Mouse (Mus musculus): ENCODE measurements around the gene Rnaseh2a.

Rnaseh2a gene

DNA sequence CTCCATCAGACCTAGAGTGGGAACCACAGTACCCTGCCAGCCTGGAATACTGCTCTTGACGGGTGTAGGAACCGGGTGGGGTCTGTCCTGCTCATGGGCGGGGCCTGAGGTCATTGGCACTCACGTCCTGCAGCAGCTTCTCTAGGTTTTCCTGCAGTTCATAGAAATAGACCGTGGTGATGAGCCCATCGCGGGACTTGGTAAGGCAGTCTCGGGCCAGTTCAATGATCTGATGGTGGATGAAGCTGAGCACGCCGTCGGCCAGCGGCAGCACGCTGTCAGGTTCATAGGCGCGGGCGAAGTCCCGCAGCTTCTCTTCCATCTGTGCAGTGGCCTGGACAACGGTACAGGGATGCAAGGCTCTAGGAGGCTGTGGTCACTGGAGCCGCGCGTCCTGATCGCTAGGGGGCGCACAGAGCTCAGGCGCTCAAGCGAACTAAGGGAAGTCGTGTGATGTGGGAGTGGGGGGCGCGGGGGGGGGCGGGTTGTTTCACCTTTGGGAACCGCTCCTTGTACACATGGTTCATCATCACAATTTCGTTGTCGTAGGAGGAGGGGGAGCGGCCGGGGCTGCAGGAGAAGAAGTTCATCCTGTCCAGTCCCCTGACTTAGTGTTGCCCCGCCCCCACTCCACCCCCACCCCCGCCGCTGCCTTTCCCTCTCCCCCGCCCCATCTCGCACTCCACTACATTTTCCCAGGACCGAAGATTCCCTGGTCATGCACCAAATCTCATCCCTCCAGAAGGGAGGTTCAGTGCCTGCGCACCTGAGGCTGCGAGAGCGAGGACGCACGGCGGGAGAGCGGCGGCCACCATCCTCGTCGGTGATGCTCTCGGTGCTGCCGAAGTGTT lies 40.9 kb downstream of the Rnaseh2a start:
- DNase-seq = peak; percentile 80

DNA sequence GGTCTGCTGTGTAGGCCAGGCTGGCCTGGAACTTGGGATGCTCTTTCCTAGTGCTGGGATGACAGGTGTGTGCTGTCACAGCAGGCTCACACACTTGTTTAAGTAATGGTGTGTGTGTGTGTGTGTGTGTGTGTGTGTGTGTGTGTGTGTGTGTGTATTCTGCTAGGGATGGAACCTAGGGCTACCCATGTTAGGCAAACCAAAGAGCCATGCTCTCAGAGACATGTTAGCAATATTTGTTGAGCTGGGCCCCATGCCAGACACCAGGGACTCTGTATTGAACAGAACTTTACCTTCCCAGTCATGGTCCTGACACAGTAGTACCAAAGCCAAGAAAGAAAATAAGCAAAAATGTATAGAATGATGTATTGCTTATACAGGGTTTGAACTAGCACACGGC lies 42.1 kb downstream of the Rnaseh2a start:
- DNase-seq = no peak

DNA sequence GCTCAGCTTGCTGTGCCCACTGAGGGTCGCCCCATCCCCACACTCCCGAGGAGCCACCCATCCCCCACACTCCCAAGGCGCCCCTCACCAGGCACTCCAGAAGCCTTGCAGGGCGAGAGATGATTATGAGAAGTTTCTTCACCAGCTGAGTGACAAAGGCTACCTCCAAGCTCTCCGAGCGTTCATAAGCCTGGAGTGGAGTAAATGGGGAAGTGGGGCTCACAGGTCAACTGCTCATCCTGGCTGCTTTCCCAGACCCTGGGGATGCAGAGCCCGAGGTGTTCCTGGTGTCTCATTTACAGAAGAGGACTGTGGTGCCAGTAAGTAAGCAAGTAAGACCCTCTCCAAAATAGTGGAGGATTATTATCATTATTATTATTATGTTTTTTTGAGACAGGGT lies 44.0 kb downstream of the Rnaseh2a start:
- DNase-seq = no peak

DNA sequence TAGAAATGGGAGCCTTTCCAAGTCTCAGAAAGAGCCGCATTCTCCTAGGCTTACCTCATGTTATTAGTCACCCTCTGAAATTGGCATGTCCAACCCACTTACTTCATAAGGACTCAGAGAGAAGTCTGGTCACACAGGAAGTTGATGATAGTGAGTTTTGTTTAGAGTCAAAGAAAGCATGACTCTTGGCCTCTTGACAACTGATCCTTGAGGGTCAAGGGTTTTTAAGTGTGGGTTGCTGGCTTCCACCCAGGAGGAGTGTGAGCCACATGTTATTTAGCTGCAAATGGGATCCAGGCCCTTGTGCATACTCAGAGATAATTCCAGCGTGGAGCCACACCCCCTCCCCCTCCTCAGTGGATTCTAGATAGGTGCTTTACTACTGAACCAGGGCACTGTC lies 48.0 kb downstream of the Rnaseh2a start:
- DNase-seq = peak; percentile 90

DNA sequence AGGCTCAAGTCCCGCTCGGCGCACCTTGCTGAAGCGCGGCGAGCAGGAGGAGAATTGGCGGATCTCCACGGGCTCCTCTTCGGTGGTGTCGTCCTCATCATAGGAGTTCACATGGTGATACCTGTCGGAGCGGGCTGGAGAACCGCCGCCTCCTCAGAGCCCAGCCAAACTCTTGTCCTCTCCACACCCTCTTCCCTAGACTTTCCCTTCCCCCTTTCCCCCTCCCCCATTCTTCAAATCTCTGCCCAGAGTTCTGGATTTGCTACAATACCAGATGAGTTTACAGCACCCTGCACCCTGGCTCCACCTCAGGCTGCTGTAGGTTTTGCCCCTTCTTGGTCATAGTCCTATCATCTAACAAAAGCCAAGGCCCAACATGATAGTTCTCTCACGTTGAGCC lies 50.9 kb downstream of the Rnaseh2a start:
- DNase-seq = no peak

DNA sequence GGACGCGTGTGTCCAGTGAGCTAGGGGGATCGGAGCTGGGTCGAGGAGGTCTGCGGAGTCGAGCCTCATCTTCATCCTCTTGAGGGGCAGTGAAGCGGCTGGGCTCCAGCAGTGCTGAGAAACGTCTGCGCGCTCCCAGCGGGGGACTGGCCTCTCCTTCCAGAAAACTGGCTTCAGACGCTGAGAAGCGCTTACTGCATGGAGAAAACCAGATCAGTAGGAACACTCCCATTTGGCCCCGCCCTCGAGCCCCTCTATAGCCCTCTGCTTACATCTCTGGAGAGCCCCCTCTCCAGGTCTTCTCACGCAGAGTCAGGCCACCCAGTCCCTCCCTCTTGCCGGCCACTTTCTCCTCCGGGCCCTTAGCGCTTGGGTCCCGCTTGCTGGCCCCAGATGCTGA lies 51.8 kb downstream of the Rnaseh2a start:
- DNase-seq = no peak

DNA sequence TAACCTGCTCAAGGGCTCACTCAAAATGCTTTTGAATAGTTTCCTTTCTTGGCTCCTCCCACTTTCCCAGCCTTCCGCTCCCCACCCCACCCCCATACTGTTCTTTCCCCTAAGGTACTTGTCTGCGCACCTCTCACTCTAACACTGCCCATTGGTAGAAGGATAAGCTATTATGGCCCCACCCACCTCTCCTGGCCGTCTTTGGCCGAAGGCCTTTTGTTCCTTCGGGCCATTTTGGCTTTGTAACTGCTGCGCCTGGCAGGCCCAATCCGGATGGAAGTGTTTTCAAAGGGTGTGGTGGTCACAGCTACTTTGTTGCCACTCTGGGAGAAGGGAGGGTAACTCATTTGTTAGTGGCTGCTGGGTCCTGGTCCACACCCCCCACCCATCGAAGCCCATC lies 54.3 kb downstream of the Rnaseh2a start:
- DNase-seq = peak; percentile 59

DNA sequence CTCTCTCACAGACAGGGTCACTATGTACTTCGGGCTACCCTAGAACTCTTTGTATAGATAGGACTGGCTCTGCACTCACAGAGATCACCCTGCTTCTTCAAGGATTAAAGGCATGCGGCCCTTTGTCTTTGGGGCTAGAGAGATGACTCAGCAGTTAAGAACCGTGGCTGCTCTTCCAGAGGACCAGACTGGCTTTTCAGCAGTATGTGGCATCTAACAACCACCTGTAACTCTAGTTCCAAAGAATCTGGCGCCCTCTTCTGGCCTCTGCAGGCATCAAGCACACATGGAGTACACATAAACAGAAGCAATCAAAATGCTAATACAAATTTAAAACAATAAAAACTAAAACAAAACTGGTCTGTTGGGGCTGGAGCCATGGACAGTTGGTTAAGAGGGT lies 55.6 kb downstream of the Rnaseh2a start:
- peak; percentile 74 for DNase-seq

DNA sequence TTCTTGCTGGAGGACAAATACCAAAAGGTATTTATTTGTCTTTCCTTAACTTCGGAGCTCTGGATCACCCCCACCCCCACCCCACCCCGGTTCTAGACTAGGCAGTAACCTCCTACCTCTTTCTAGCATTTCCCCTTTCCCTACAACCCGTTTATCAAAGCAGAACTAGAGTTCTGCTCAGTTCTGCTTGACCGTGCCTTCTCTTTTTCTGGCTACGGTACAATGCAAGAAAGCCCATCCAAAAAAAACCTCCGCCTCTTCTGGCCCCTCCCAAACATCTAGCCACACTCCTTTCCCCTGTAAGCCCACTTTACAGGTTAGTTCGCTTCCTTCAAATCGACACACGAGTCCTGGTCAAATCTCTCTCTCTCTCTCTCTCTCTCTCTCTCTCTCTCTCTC lies 56.1 kb downstream of the Rnaseh2a start:
- DNase-seq = peak; percentile 21

DNA sequence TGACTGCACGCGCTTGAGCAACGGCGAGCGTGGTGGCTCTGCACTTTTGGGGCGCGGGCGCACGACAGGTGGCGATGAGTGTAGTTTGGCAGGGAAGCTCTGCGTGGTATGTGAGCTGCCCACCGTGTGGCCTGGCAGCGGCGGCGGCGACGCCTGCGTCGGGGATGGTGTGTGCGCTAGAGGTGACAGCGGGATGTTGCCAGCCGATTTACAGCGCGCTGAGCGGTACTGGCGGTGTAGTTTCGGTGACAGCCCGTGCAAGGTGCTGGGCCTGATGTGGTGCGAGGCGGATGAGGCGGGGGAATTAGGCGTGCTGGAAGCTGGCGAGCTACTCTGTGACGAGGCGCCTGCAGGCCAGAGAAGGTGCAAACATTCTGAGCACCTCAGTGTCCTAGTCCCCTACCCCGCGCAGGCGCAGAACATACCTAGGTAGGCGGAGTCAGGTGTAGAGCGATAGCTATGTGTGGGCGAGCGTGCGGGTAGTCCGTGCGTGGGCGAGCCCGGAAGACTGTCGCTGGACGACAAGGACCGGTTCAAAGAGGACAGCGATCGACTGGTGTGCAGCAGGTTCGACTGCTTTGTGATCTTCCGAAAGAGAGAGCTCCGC lies 56.6 kb downstream of the Rnaseh2a start:
- DNase-seq = peak; percentile 87

DNA sequence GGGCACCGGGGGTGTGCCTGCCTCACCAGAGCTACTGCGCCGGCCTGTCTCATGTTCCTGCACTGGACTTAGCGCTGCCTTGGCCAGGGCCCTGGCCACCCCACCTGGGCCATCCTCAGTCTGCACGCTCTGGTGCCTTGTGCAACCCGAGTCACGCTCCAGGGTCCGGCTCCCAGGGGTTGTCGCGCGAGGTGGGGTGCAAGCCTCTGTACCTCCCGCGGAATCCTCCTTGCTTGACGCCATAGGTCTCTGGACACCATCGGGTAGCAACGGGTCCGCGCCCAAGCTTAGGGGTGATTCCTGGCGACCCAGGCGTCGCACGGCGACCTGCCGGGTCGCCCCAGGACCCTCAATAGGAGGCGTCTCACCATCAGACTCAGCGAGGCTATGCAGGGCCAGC lies 57.2 kb downstream of the Rnaseh2a start:
- DNase-seq = no peak

DNA sequence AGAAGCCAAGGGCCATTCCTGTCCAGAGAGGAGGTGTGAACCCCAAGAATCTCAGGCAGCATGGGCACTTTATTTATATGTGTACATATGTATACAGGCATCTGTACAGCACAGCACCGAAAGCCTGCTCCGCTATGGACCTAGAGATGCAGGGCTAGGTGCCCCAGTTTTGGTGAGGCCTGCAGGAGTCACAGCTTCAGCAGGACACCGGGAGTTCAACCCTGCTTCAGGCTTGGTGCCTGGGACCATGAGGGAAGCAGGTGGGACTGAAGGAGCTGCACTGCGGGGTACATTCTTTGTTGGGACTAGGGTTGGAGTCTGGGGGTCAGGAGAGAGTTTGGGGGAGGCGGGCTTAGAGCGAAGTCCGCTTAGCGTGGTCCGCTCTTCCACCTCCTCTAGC lies 57.7 kb downstream of the Rnaseh2a start:
- no peak for DNase-seq

DNA sequence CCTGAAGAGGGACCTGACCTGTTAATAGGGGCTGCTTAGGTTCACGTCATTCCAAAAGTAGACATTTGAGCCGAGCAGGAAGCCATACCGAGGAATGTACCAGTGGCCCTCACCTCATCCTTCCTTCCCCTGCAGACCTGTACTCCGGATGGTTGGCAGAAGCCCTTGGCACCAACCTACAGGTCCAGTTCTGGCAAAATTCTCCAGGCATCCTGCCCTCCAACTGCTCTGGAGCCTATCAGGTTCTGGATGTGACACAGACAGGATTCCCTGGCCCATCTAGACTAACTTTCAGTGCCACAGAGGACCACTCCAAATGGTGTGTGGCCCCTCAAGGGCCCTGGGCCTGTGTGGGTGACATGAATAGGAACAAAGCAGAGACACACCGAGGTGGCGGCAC lies 59.0 kb downstream of the Rnaseh2a start:
- no peak for DNase-seq

DNA sequence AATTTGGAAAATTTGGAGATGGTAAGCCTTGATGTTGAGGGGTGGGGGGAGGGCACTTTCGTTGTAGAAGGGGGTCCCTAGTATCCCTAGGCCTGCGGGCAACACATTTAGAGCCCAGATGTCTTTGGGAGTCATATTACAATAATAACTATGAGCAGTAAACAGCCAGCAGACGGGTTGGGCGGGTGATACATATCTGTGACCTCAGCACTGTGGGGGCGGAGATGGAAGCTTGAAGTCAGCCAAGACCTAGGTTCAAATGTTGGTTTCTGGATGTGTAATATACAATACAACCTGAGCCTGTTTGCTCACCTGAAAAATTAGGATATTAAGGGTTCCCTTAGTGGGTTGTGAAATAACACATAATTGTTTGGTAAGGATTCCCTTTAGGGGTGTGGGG lies 59.6 kb downstream of the Rnaseh2a start:
- no peak for DNase-seq

DNA sequence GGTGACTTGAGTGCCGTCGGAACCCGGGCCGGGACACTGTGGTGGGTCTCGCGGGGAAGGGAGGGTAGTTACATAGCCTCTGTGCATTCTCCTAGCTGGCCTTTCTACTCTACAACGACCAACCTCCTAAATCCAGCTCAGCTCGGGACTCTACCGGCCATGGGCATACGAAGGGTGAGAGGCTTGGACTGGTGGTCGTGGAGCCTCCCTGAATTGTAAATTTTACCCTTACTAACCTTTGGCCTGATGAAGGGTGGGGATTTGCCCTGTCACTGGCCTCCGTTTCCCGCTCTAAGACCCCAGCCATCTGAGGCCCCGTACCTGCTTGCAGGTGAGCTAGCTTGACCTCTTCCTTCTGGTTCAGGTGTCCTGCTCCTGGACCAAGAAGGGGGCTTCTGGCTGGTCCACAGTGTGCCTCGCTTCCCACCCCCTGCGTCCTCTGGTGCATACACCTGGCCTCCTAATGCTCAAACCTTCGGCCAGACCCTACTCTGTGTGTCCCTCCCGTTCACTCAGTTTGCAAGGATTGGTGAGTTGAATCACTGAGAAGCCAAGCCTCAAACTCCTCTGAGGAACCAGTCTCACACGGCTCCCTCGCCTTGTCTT lies 60.3 kb downstream of the Rnaseh2a start:
- DNase-seq = no peak

DNA sequence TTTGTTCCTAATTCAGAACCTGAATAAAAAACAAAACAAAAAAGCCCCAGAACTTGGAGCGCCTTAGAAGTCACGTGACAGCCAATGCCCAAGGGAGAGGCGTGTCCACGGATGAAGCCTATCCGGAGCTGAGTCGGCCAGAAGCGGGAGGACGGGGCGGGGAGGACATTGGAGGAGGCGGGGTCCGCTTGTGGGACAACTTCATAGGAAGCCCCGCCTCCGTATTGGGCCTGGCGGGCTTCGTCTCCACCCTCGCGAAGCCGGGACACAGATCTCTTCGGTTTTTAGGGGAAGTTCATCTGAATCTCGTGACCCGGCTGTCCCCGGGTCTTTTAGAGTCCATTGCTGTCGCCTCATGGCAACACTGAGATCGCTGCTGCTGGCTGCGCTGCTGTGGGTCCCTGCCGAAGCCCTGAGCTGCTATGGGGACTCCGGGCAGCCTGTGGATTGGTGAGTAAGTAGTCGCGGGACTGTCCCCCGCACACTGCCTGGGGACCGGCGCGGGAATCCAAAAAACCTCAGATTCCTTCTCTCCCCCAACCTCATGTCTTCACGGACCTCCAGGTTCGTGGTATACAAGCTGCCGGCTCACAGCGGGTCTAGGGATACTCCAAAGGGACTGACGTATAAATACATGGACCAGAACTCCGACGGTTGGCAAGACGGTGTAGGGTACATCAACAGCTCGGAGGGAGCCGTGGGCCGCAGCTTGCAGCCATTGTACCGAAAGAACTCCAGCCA lies 61.0 kb downstream of the Rnaseh2a start, which contains the start of gene Dnase2a:
Dnase2a (plus strand) TSS at position 140 of the 741 bp plus-strand sequence.
- DNase-seq = peak; percentile 100

DNA sequence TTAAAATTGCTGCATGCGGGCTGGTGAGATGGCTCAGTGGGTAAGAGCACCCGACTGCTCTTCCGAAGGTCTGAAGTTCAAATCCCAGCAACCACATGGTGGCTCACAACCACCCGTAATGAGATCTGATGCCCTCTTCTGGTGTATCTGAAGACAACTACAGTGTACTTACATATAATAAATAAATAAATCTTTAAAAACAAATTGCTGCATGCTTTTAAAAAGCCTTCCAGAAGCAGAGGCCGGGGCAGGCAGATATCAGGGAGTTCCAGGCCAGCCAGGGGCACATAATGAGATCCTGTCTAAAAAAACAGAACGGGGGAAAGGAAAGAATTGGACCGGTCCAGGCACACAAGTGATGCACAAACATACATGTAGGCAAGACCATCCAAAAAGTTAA lies 61.6 kb downstream of the Rnaseh2a start:
- peak; percentile 15 for DNase-seq

DNA sequence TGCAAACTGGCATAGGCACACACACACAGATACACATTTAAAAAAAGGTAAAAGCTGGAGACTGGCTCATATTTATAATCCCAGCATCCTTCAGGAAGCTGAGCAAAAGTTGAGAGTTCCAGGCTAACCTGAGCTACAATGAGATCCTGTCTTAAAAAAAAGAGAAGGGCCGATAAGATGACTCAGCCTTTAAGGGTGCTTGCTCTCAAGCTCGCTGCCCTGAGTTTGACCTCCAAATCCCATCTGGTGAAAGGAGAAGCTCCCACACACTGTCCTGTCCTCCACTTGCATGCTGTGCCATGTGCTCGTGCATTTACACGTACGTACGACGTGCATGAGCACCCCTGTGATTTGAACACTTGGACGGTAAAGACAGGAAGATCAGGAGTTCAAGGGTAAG lies 62.1 kb downstream of the Rnaseh2a start:
- DNase-seq = no peak

DNA sequence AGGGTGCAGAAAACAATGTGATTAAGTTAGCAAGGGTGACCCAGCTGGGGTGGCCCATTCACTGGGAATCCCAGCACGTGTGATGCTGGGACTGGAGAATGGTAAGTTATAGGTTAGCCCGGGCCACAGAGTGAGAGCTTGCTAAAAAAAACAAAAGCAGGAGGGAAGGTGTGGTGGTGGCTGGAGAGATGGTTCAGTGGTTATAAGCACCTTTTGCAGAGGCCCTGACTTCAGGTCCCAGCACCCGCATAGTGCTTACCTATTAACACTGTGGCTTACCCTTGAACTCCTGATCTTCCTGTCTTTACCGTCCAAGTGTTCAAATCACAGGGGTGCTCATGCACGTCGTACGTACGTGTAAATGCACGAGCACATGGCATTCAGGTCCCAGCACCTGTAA lies 62.5 kb downstream of the Rnaseh2a start:
- no peak for DNase-seq

Measured in lung, postnatal 36 days (tissue).